Mouse (Mus musculus) neural tube, embryonic 14.5 days (tissue): ENCODE measurements around the gene Pkig. TPM values are rescaled to one million over a fixed set of nuclear protein-coding genes. Genes with fewer than 3 reads are reported as not detected.
"Not testable (repeated sequence)": the region's sequence is repeated elsewhere in the genome, so short reads cannot be mapped to it uniquely, and the experiment has no call there.

Experiments used
- ATAC-seq: fragments of 200-750 bp; cut with Nextera tagmentation; 2 replicates; pipeline ENCODE4 v1.8.0; 2017; ENCODE audit warnings: low read depth, mild to moderate bottlenecking, moderate TSS enrichment, moderate library complexity
- H3K27ac ChIP-seq: fragments of 300-500 bp; sonication (generic); 2 replicates; pipeline ENCODE4 v1.5.1; 2014; ENCODE audit warnings: low read depth, mild to moderate bottlenecking, control low read depth, low read length, moderate library complexity, mixed read lengths
- H3K27me3 ChIP-seq: fragments of 300-500 bp; sonication (generic); 2 replicates; pipeline ENCODE4 v1.6.1; 2014; ENCODE audit warnings: low read length; ENCODE audit not compliant: control insufficient read depth, insufficient read depth
- H3K36me3 ChIP-seq: fragments of 300-500 bp; sonication (generic); 2 replicates; pipeline ENCODE4 v1.6.1; 2014; ENCODE audit warnings: low read length, mixed read lengths; ENCODE audit not compliant: control insufficient read depth, insufficient read depth
- H3K4me1 ChIP-seq: fragments of 300-500 bp; sonication (generic); 2 replicates; pipeline ENCODE4 v1.6.1; 2014; ENCODE audit warnings: low read length; ENCODE audit not compliant: control insufficient read depth, insufficient read depth
- H3K4me2 ChIP-seq: fragments of 300-500 bp; sonication (generic); 2 replicates; pipeline ENCODE4 v1.6.1; 2014; ENCODE audit warnings: mild to moderate bottlenecking, low read depth, low read length, control low read depth
- H3K4me3 ChIP-seq: fragments of 300-500 bp; sonication (generic); 2 replicates; pipeline ENCODE4 v1.5.1; 2014; ENCODE audit warnings: low read depth, low read length, control low read depth, mixed read lengths
- H3K9ac ChIP-seq: fragments of 300-500 bp; sonication (generic); replicated peaks from 2 replicates; pipeline ENCODE4 v1.6.1; 2014; ENCODE audit warnings: low read depth, mild to moderate bottlenecking, control low read depth, low read length, mixed read lengths
- H3K9me3 ChIP-seq: fragments of 300-500 bp; sonication (generic); 2 replicates; pipeline ENCODE4 v1.6.1; 2016; ENCODE audit warnings: low read length; ENCODE audit not compliant: control insufficient read depth
- WGBS: fragments of 180-500 bp; shearing (Covaris S2); extraction: QIAGEN DNeasy Blood & Tissue Kit; methylation state at CpG from one replicate; pipeline ENCODE4 v1.1.7; 2014; 5-methylcytosine and 5-hydroxymethylcytosine counted together
- polyA plus RNA-seq: library from polyadenylated mRNA; unstranded; fragments of >200 nt; fragmentation: Nextera tagmentation; extraction: Ambion mirVana; gene quantifications from 2 replicates; pipeline ENCODE4 v1.2.1, GENCODE M21; 2014

Gene Pkig
- polyA plus RNA-seq, 1 experiment from 2014 or later = 102 TPM

DNA sequence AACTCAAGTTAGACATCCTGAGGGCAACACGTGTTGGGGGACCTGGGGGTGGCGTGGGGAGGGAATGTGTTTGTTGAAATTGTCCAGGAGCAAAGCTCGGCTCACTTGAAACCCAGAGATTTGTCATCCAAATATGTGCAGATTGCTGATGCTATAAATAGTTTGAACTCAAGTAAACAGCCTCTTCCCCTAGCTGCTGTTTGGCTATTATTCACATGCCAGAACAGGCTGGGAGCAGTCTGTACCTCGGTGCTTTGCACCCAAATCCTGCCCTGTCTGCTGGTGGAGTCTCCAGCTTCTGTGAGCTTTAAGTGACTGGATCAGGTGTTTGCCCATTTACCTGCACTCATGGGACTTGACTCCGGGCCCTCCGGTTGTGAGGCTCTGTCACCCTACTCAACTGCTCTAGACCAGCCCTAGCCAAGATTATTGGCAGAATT lies 27.6 kb downstream of the Pkig start:
- H3K36me3 ChIP-seq = no peaks in the 10 kb centered on the region
- no peaks in the 10 kb centered on the region for H3K27me3 ChIP-seq
- 0 out of 2 replicates have a peak, but pooled peaks cover 6% of the 10 kb centered on the region for H3K4me1 ChIP-seq
- no peak overlapping the region for H3K9ac ChIP-seq
- 77% methylated on average over 6 of the region's 6 CpGs for WGBS
- H3K27ac ChIP-seq = no peak overlapping the region
- H3K4me2 ChIP-seq = no peak overlapping the region
- no peaks in the 10 kb centered on the region; the same call in 1 of the 2 replicates for H3K9me3 ChIP-seq
- ATAC-seq = no peak
- no peak overlapping the region for H3K4me3 ChIP-seq

DNA sequence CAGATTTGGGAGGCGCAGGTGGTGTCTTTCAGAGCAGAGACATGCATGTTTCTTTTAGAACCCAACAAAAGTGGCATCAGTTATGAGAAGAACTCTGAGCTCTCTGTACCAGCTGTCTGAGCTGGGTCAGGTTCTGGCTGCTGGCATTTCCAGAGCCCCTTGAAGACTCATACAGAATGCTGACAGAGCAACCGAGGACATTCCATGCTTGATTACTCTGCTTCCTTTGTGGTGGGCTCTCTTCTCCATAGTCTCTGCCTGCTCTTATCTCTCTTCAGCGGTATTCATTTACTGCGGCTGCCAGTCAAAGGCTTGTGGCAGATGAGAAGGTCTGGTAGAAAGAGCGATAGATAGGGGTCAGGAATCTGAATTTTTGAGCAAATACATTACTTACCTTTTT lies 28.0 kb downstream of the Pkig start:
- Histone ChIP-seq H3K9me3 (no peaks in the 10 kb centered on the region; the same call in 1 of the 2 replicates), H3K4me3 (no peak overlapping the region), H3K36me3 (no peaks in the 10 kb centered on the region), H3K27me3 (no peaks in the 10 kb centered on the region), H3K9ac (no peak overlapping the region), H3K4me1 (0 out of 2 replicates have a peak, but pooled peaks cover 6% of the 10 kb centered on the region), H3K4me2 (no peak overlapping the region), H3K27ac (no peak overlapping the region)
- WGBS = 84% methylated on average over 5 of the region's 5 CpGs
- ATAC-seq = no peak

DNA sequence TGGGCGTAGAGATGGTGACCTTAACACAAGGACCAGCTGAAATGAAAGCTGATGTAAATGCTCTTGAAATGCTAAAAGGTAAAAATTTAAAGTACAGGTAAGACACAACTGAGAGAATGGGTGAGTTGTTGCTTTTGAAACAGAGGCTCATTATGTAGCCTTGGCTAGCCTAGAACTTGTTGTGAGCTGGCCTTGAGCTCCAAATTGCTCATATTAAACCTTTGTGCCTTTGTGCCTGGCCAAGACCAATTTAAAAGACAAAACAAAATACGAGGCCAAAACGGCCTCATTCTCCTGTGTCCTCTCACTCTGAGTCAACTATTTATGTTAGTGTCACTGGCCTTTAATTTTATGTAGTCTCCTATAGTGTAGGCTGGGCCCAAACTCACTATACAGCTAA lies 28.7 kb downstream of the Pkig start:
- no peak overlapping the region for H3K4me2 ChIP-seq
- H3K27ac ChIP-seq = no peak overlapping the region
- H3K27me3 ChIP-seq = no peaks in the 10 kb centered on the region
- H3K4me3 ChIP-seq = no peak overlapping the region
- 37% methylated on average over 3 of the region's 3 CpGs for WGBS
- H3K9ac ChIP-seq = no peak overlapping the region
- no peak for ATAC-seq
- no peaks in the 10 kb centered on the region; the same call in 1 of the 2 replicates for H3K9me3 ChIP-seq
- 0 out of 2 replicates have a peak, but pooled peaks cover 6% of the 10 kb centered on the region for H3K4me1 ChIP-seq
- no peaks in the 10 kb centered on the region for H3K36me3 ChIP-seq

DNA sequence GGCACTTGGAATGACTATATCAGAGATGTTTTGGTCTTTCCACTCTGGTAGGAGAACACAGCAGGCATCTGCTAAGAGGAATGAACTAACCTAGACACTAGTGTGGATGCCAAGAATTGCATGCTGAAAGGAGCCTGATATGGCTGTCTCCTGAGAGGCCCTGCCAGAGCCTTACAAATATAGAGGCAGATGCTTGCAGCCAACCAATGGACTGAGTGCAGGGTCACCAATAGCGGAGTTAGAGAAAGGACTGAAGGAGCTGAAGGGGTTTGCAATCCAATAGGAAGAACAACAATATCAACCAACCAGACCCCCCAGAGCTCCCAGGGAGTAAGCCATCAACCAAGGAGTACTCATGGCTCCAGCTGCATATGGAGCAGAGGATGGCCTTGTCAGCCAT lies 30.2 kb downstream of the Pkig start:
- not testable (repeated sequence) for H3K27me3 ChIP-seq, H3K4me3 ChIP-seq, H3K27ac ChIP-seq, H3K4me2 ChIP-seq, H3K9ac ChIP-seq, H3K4me1 ChIP-seq, H3K36me3 ChIP-seq, H3K9me3 ChIP-seq, ATAC-seq
- 96% methylated on average over 1 of the region's 1 CpGs for WGBS

DNA sequence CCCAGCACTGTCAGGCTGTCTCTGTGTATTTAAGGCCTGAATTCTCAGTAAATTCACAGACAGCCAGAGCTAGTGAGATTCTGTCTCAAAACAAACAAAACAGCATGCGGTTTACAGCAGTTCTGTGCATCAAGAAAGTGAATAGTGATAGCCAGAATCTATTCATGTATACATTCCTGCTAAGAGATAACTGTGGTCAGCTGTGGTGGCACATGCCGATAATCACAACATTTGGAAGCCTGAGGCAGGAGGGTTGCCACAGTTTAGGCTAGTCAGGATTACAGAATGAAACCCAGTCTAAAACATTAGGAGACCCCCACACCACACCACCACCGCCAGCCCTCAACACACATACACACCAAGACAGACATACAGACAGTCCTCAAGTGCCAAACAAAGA lies 31.6 kb downstream of the Pkig start:
- WGBS = 74% methylated on average over 3 of the region's 3 CpGs
- ATAC-seq = no peak
- Histone ChIP-seq H3K4me1 (peaks cover 10% of the 10 kb centered on the region; the same call in 1 of the 2 replicates), H3K9me3 (no peaks in the 10 kb centered on the region), H3K9ac (no peak overlapping the region), H3K4me3 (no peak overlapping the region), H3K27ac (peak overlapping the region; percentile 44; the same call in 1 of the 2 replicates), H3K4me2 (no peak overlapping the region), H3K27me3 (no peaks in the 10 kb centered on the region), H3K36me3 (no peaks in the 10 kb centered on the region)

DNA sequence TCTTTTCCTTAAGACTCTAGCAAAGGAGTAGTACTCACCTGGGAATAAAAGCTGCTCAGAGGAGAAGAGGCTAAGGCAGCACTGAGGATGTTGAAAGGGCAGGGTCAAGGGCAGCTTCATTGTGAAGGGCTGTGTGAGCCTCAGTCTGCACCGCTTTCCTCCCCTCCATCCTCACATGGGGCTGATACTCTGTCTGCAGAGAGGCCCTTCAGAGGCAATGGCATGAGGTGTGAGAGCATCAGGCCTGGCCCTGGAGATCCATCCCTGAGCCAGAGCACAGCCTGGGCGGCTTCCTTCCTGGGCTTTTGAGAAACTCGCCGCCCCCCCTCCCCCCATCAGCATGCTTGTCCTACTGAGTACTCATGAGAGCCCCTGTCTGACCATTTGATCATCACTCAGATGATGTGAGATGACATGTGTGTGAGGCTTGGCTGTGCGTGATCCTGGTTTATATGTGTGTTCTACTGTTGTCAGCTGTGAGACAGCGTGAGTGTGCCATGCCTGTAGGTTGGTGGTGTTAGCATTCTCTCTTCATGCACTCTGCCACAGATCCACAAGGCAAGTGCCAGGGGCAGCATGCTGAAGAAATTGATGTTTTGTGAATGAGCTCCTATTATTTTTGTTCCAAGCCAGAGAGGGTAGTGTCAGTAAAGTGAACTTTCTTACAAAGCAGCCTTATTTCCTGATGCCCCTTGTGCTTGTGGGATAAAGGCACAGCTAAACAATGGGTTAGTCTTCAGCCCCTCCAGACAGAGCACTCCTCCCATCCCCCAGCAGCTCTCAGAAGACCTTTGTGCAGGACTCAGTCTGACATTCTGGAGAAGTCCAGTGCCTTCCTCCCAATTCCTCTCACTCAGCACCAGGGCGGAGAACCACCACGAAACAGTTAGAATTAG lies 32.5 kb downstream of the Pkig start:
- Histone ChIP-seq H3K4me2 (no peak overlapping the region), H3K9me3 (no peaks in the 10 kb centered on the region), H3K4me1 (peaks cover 10% of the 10 kb centered on the region; the same call in 1 of the 2 replicates), H3K9ac (no peak overlapping the region), H3K36me3 (no peaks in the 10 kb centered on the region), H3K27me3 (no peaks in the 10 kb centered on the region), H3K27ac (peak overlapping the region; percentile 39), H3K4me3 (no peak overlapping the region)
- WGBS = 71% methylated on average over 8 of the region's 8 CpGs
- ATAC-seq = no peak

DNA sequence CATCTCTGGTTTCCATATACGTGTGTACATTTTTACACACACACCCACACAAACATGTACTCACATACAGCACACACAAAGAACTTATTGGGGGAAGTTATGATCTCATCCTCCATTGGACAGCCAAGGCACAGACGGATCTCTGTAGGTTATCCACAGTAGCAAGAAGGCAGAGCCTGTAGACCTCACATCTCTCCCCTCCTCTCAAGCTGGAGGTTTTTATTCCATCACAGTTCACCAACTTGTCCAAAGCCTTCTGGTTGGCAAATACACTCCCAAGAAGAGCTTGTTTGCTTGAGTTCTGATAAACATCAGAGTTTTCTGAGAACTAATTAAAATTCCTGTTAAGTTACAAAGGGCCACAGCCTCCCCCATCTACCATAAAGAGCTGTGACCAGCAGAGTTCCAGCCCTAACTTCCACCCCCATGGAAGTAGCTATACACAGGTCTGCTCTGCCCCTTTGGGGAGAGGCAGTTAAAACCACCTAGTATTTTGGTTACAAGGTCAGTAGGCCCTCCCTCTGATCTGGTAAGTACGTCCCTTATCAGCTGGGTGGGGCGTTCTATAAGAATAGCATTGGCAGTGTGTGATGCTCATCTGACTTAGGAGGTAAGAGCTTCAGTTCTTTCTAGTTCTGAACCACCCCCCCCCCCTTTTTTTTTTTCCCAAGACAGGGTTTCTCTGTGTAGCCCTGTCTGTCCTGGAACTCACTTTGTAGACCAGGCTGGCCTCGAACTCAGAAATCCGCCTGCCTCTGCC lies 33.8 kb downstream of the Pkig start:
- H3K4me1 ChIP-seq = peaks cover 10% of the 10 kb centered on the region; the same call in 1 of the 2 replicates
- H3K27me3 ChIP-seq = no peaks in the 10 kb centered on the region
- H3K9ac ChIP-seq = no peak overlapping the region
- H3K36me3 ChIP-seq = no peaks in the 10 kb centered on the region
- 88% methylated on average over 6 of the region's 6 CpGs for WGBS
- H3K9me3 ChIP-seq = no peaks in the 10 kb centered on the region
- H3K27ac ChIP-seq = no peak overlapping the region
- no peak for ATAC-seq
- no peak overlapping the region for H3K4me3 ChIP-seq
- H3K4me2 ChIP-seq = no peak overlapping the region

DNA sequence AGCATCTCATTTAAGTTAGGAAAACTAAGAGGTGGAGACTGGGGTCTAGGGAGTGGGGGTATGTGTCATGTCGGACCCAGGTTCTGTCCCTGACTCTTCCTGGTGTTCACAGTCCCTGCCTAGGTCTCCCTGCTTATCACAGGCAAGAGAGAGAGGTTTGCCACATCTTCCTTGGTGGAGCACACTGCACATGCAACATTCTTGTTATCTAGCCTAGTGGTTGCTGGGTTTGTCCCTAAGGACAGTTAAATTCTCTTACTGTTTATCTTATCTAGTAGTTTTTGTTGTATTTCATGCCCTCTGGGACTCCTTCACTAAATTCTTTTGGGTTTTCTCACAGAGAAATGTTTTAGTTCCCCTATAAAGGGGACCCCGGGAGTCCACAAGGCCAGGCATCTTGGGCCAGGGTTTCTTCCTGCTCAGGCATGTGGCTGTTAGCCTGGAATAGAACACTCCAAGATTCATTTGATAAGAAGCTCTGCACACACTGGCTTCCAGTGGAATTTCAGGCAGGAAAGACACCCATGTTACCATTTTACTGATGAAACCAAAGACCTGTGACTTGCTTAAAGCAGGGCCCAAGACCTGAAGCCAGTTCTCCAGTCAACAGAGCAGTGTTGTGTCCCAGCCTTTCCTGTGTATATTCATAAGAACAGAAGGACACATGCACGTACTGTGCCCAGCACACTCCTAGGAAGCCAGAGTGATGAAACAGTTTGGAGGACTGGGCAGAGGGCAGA lies 34.9 kb downstream of the Pkig start:
- 56% methylated on average over 3 of the region's 3 CpGs for WGBS
- Histone ChIP-seq H3K9me3 (no peaks in the 10 kb centered on the region), H3K4me1 (peaks cover 10% of the 10 kb centered on the region; the same call in 1 of the 2 replicates), H3K4me3 (no peak overlapping the region), H3K4me2 (no peak overlapping the region), H3K36me3 (no peaks in the 10 kb centered on the region), H3K27me3 (no peaks in the 10 kb centered on the region), H3K27ac (no peak overlapping the region), H3K9ac (no peak overlapping the region)
- ATAC-seq = no peak
